Mouse (Mus musculus): ENCODE results near the gene Ero1lb.

DNA sequence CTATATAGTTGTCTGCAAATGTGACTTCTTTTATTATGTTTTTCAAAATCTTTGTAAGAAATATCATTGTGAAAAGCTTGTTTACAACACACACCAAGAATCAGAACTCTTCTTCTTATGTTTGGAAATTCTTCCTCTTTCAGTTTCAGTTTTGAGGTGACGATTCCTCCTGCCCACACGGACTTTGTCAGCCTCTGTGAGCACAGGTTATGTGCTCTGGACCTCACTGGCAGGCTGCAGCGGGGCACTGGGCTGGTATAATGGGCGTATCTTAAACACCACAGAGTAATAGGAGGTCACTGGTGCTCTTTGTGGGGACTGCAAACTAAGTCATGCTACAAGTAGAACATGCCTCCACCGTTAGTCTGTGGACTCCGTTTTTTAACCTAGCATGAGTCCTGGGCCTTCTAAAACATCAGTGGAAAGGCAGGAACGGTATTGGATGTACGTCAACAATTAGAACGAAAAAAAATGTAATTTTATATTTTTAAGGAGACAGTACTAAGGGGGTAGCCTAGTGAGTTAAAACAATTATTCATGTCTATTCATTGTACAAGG is 9.4 kb downstream of the Ero1lb start:
- TF ChIP-seq CTCF (IDR thresholded peaks at IDR 0.05; ENCODE audit: control insufficient read depth, insufficient read depth, insufficient read length) (no peak), MAX (IDR thresholded peaks at IDR 0.05) (no peak), MYOD1 (IDR thresholded peaks at IDR 0.05; ENCODE audit: control insufficient read depth, insufficient read length, low read depth) (no peak), CEBPB (IDR thresholded peaks at IDR 0.05; ENCODE audit: low read depth) (no peak)

Data from C2C12 (cell line).